Mouse (Mus musculus) CD4-positive, CD25-positive, alpha-beta regulatory T cell, adult 4 months (primary cell): Measurements from ENCODE around the gene Nmrk1. TPM values are rescaled to one million over a fixed set of nuclear protein-coding genes. Genes with fewer than 3 reads are reported as not detected.

Experiments
- ATAC-seq: one replicate; pipeline ENCODE4 v1.8.0; 2017
- polyA plus RNA-seq, 2 experiments: library from polyadenylated mRNA; unstranded; fragments of 100-300 nt; shearing (Covaris generic); gene quantifications; one replicate each; pipeline ENCODE4 v1.2.1; 2017

The Nmrk1 gene
- polyA plus RNA-seq, 2 experiments from 2014 or later = 7.4 to 8.1 TPM

DNA sequence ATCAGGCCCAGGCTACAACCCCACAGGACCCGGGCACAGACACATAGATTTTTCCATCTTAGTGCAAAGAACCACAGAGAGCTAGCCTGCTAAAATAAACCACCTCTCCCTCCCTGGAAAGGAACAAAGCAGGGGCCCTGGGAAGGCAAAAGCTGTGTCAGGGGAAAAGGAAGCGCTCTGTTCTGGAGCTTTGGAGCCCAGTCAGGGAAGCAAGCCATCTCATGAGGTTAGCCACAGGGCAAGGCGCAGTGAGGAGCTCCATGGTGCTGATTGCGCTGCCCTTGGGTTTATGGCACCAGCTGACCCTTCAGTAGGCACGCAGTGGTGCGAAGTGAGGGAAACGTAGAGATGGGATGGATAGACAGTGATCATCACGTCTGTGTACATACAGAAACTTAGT lies 22.6 kb downstream of the Nmrk1 start:
- ATAC-seq = no peak

DNA sequence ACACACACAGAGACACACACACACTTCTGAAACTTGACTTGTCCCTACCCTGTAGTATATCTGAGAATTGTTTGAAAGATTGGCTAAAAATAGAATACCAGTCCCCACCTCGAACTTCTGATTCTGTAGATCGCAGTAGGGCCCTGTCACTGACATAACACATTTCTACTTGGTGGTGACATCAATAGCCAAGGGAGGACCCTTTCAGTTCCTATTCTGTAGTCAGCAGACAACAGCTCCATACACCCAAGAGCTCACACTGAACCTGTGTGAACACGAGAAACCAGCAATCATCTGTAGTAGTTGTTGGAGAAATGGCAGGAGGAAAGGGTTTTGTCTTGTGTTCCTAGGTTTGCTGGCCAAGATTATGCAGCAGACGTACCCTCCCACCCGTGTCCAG lies 23.2 kb downstream of the Nmrk1 start:
- no peak for ATAC-seq

DNA sequence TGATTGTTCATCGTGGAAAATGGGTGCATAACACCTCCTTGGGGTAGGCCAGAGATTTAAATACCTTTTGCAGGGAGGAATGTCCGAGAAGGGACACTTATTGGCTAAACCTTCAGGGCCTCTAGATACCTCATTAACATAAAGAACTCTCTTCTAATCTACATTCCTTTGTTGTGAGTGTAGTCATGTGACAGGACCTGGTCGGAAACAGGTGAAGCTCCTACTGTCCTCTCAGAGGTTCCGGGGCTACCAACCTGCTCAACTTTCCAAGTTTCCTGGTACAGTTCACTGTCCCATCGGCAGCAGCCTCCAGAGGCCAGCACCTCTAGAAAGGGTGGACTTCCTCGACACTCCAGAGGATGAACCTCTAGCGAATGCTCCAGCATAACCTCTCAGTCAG lies 24.2 kb downstream of the Nmrk1 start:
- ATAC-seq = no peak

DNA sequence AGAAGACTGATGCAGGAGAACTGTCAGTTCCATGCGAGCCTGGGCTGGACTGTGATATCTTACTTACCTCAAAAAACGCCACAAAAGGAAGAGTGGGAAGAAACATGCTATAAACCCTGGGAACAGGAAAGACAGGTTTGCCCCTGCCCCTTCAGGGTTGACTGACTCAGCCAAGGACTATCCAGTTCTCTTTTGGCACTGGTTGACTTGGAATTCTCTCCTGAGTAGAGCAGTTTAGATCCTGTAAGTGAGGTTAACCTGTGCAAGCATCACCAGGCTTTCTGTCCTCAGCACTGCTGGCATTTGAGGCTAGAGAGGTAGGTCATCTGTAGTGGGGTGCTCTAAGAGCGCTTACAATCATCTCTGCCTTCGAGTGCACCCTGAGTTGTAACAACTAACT lies 26.7 kb downstream of the Nmrk1 start:
- no peak for ATAC-seq

GRCm38 (mm10) chr19:18659349-18659748 lies 27.6 kb downstream of the Nmrk1 start:
- ATAC-seq = no peak

- ATAC-seq = no peak
Measured at GRCm38 (mm10) chr19:18660466-18660865, 28.7 kb downstream of the Nmrk1 start.

- ATAC-seq = no peak
Measured at GRCm38 (mm10) chr19:18661683-18662082, 29.9 kb downstream of the Nmrk1 start.

GRCm38 (mm10) chr19:18663904-18664303 lies 32.2 kb downstream of the Nmrk1 start:
- ATAC-seq = no peak

DNA sequence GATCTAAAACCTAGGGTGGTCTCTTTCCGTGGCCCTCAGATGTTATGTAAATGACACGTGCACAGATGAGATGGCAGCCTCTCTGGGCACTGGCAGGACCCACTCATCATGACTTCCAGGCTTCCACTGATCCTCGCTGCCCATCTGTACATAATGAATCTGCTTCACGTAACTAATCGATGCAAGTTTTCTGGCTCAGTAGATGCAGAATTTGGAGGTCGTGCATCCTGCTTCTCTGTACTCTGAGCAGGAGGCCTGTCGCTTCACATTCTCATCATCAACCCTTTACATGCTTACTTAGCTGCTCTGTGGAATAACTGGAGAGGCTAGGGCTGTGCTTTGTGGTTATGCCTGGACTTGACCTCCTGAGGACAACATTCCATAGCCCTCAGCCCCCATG lies 35.2 kb downstream of the Nmrk1 start:
- no peak for ATAC-seq

DNA sequence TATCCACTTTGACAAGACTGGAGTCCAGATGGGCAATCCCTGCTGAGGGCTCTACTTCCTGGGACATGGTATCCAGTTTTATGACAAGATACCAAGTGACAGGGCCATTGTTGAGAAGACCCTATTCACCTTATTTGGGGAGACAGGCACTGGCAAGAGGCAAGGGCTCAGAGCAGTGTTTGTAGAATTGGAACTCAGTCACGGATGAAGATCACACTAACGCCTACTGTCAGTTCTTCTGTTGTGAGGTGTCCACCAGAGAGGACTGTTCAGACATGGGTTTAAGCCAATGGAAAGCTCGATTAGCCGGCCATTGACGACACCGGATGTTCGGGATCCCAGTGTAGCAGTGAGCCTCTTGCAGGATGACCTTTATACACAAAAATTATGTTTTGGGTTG lies 37.8 kb downstream of the Nmrk1 start:
- ATAC-seq = no peak

DNA sequence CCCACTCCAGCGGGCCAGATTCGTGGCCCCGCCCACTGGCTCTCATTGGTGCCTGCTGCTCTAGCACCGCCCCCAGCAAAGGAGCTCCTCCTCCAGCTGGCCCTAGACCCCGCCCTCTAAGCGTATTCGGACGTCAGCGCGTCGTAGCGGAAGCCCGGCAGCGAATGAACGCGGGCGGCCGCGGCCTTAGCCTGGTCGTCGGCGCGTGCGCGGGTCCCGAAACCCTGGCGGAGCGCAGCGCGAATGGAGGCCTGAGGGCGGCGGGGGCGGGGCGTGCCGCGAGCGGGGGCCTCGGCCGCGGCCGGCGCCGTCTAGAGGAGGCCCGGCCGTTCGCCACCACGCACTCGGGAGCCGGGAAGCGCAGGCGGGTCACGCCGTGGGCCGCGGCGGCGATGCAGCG lies 38.9 kb downstream of the Nmrk1 start, which contains the start of gene Carnmt1:
Carnmt1 (plus strand) TSS at position 157 of the 400 bp plus-strand sequence.
- ATAC-seq = peak; percentile 97

DNA sequence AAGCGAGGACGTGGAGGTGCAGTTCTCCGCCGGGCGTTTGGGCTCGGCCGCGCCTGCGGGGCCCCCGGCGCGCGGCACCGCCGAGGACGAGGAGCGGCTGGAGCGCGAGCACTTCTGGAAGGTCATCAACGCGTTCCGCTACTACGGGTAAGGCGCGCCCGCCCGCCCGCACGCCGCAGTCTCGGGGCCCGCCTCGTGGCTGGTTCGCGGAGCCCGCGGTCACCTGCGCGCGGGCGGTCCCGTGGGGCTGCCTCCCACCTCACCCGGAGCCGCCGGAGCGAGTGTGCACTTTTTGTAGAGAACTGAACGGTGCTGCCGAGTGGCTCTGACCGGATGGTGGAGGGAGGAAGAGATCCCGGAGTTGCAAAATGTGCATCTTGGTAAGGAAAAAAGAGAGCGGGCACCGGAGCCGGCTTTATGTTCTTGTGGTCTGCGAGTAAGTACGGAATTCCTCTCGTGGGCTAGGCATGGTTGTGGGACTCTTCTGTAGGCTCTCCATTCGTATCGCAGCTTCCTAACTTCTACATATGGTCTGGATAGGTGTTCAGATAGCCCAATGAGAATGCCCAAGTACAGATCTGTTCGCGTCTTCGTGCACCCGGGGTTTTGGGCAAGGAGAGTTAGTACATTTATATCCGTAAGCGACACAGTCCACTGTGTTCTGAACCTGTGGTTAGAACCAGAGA lies 39.4 kb downstream of the Nmrk1 start:
- peak; percentile 27 for ATAC-seq

DNA sequence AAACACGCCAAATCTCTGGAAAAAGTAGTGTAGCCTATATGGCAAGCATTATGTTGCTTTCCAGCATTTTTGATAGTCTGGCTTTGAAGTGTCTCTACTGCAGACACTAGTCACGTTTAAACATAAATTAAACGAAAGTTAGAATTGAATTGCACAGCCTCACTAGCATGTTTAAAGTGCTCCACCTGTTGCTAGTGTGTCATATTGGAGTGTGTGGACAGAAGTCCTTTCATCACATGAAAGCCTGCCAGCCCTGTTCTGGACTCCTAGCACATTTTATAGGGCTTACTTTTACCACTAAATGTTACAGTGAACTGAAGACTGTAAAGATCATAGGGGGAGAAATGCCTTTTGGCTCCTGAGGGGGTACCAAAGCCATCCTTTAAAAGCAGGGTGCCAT lies 40.7 kb downstream of the Nmrk1 start:
- ATAC-seq = no peak

DNA sequence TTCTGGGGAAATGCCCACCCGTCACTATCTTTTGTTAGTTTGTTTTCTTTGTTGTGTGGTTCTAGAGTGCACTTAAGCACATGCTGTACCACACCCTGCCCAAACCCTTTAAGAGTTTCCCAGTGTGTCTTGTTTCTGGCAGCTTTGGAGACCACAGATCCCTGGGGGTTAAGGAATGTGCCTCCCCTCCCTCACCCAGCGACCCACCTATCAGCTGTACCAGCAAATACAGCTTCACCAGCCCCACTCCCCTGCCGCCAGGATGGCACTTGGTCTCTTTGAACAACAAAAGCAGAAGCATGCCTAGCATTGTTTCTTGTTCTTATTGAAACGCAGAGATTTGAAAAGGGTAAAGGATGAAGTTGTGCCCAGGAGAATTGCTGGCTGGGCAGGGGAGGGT lies 41.4 kb downstream of the Nmrk1 start:
- no peak for ATAC-seq

GRCm38 (mm10) chr19:18682142-18682541 lies 50.4 kb downstream of the Nmrk1 start:
- ATAC-seq = no peak

DNA sequence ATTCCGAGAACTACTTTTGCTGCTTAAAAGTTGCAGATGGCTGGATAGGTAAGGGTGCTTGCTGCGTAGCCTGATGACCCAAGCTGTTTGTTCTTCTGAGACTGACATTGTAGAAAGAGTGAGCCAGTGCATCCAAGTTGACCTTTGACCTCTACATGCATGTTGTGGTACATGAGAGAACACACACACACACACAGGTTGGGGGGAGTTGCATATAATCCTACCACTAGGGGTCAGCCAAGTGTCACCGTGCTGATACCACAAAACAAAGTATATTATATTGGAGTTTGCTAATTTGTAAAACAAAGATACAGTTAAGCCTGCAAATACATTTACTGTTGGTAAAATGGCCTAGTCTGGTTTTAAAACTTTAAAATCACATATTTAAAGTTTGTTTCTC lies 55.8 kb downstream of the Nmrk1 start:
- peak; percentile 96 for ATAC-seq

DNA sequence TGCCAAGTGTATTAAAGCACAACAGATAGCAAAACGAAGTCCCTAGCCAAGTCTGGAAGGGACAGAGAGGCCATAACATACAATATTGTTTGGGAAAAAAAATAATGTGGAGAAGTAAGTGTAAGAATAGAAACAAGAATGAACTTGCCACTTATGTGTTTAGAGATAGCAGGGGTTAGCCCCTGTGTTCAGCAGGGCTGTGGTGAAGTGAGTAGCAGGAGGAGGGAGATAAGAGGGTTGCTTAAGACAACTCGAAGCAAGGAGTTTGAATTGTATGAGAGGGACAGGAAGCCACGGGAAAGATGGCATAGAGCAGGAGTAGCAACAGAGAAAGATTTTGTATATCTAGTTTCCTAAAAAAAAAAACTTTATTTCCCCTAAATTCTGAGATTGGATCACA lies 60.4 kb downstream of the Nmrk1 start:
- ATAC-seq = no peak

GRCm38 (mm10) chr19:18692768-18693167 lies 61.0 kb downstream of the Nmrk1 start:
- ATAC-seq = no peak

GRCm38 (mm10) chr19:18695116-18695515 lies 63.4 kb downstream of the Nmrk1 start:
- ATAC-seq = no peak

GRCm38 (mm10) chr19:18695552-18695951 lies 63.8 kb downstream of the Nmrk1 start:
- no peak for ATAC-seq

Other genes with a start within 250 kb of the Nmrk1 start
- 100 to 1,000 TPM; 100 to 103 TPM for gene Ostf1, start 127 bp upstream of the Nmrk1 start, polyA plus RNA-seq
- 1 to 10 TPM; 2.2 to 3.5 TPM for gene Carnmt1, start 38.8 kb downstream of the Nmrk1 start, polyA plus RNA-seq
- gene D030056L22Rik, start 81.2 kb downstream of the Nmrk1 start, polyA plus RNA-seq = 1 to 10 TPM; 1.5 to 3.5 TPM
- under 1 TPM; 0.13 to 0.38 TPM for gene Trpm6, start 118.0 kb downstream of the Nmrk1 start, polyA plus RNA-seq